Mouse (Mus musculus): ENCODE data around the gene Serp2. TPM values are rescaled to one million over a fixed set of nuclear protein-coding genes. Genes with fewer than 3 reads are reported as not detected.

Gene Serp2
- polyA plus RNA-seq, 1 experiment, result not detected

DNA sequence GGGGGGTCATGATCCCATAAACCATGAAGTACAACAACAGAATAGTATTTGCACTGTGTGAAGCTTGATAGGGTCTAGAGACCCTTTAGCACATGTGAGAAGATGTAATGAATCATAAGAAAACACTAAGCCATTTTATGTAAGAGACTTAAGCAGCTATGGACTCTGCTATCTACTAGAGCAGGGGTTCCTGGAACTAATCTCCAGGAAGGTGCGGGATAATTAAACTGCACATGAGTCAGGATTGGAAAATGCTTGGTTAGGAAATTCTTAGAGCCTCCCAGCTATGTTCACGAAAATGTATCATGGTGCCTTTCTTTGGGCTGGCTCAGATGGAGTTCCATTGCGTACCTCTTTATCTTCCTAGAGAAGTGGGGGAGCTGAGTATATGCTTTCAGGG, 35.4 kb downstream of the Serp2 start:
- Histone ChIP-seq H3K4me3 (ENCODE audit: insufficient read depth, low read depth, low read length) (no peak overlapping the region), H3K4me1 (ENCODE audit: control insufficient read depth, insufficient read depth, low read length) (peaks cover 2% of the 10 kb centered on the region), H3K27ac (ENCODE audit: insufficient read depth, low read depth, low read length) (no peak overlapping the region)
- TF ChIP-seq POLR2A (IDR thresholded peaks at IDR 0.05; ENCODE audit: insufficient read depth, low read depth, low read length), result no peak
- WGBS, result 89% methylated on average over 3 of the region's 3 CpGs

DNA sequence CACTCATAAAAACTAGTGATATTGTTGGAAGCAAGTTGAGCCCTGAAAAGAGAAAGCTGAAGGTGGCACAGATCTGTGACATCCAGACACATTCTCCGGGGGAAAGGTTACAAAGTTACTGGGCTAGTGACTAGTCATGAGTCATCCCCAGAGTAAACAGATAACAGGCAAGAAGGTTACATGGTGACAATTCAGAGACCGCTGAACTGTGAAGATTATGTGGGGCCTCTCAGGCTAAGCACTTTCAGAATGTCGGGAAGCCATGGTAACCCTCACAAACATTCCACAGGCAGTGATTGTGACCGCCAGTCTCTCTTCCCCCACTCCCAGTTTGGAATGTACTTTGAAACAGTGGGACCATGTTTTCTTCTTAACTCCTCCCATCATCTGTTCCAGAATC, 36.1 kb downstream of the Serp2 start:
- Histone ChIP-seq H3K4me3 (ENCODE audit: insufficient read depth, low read depth, low read length) (no peak overlapping the region), H3K27ac (ENCODE audit: insufficient read depth, low read depth, low read length) (no peak overlapping the region), H3K4me1 (ENCODE audit: control insufficient read depth, insufficient read depth, low read length) (peaks cover 2% of the 10 kb centered on the region)
- TF ChIP-seq POLR2A (IDR thresholded peaks at IDR 0.05; ENCODE audit: insufficient read depth, low read depth, low read length), result no peak
- TF ChIP-seq CTCF (IDR thresholded peaks at IDR 0.05; ENCODE audit: insufficient read depth, low read depth, low read length), result no peak
- WGBS, result 53% methylated on average over 4 of the region's 4 CpGs

DNA sequence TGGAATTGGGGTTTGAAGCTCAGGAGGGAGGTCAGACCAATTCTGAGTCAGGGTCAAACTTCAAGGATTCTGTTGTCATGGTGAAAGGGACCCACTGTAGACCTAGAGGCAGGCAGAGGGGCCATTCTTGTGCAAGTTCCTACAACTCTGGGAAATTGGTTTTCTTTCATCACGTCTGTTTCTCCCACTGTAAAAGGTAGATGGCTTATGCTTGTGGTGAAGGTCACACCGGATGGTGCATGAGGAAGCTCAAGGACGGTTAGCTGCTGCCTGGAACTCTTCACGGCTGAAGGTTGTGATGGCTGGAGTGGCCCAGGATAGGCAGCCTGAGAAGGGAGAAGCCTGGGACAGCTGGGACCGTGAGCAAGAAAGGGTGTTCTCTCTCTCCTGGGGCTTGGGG, 38.5 kb downstream of the Serp2 start:
- peaks cover 5% of the 10 kb centered on the region; the same call in 1 of the 2 replicates for H3K4me1 ChIP-seq (ENCODE audit: control insufficient read depth, insufficient read depth, low read length)
- H3K27ac ChIP-seq (ENCODE audit: insufficient read depth, low read depth, low read length), result no peak overlapping the region
- H3K4me3 ChIP-seq (ENCODE audit: insufficient read depth, low read depth, low read length), result no peak overlapping the region
- 92% methylated on average over 5 of the region's 5 CpGs for WGBS
- TF ChIP-seq CTCF (IDR thresholded peaks at IDR 0.05; ENCODE audit: insufficient read depth, low read depth, low read length) (no peak), POLR2A (IDR thresholded peaks at IDR 0.05; ENCODE audit: insufficient read depth, low read depth, low read length) (no peak)

DNA sequence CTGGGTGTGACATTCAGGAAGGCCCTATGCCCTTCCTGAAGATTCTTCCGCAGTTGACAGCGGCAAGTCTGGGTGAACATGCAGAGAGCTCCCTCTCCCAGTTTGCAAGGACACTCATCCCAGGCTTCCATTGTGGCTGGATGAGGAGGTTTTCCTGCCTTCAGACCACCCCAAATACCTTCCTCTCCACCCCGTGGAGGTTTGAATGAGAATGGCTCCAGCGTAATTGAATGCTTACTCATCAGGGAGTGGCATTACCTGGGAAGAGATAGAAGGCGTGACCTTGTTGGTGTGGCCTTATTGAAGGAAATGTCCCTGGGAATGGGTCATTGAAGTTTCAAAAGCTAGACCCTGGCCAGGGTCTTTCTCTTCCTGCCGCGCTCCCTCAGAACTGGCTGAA, 41.1 kb downstream of the Serp2 start:
- H3K4me1 ChIP-seq (ENCODE audit: control insufficient read depth, insufficient read depth, low read length), result peaks cover 5% of the 10 kb centered on the region; the same call in 1 of the 2 replicates
- no peak overlapping the region for H3K4me3 ChIP-seq (ENCODE audit: insufficient read depth, low read depth, low read length)
- H3K27ac ChIP-seq (ENCODE audit: insufficient read depth, low read depth, low read length), result no peak overlapping the region
- no peak for TF ChIP-seq CTCF (IDR thresholded peaks at IDR 0.05; ENCODE audit: insufficient read depth, low read depth, low read length)
- TF ChIP-seq POLR2A (IDR thresholded peaks at IDR 0.05; ENCODE audit: insufficient read depth, low read depth, low read length), result no peak
- 83% methylated on average over 7 of the region's 7 CpGs for WGBS

DNA sequence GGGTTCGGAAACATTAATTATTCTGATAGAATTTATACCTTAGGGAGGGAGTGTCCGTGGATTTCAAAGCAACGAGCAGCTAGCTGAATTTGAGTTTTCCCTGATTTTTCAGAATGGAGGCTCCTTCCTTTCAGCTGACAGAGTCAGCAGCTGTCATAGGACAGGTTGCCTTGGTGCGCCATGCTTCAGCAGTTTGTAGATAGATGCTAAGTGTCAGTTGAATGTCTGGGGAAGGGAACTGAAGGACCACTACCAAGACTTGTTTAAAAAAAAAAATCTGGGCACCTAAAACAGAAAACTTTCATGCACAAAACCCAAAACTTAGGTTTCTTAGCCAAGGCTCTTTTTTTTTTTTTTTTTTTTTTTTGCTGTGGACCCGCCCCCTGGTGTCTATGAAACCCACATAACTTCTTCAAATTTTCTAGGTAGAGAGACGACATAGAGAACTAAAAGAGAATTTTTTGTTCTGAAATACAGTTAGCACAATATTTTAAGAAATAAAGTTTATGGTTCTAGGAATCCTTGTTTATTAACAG, 42.6 kb downstream of the Serp2 start:
- Histone ChIP-seq H3K27ac (ENCODE audit: insufficient read depth, low read depth, low read length) (no peak overlapping the region), H3K4me1 (ENCODE audit: control insufficient read depth, insufficient read depth, low read length) (peaks cover 5% of the 10 kb centered on the region; the same call in 1 of the 2 replicates), H3K4me3 (ENCODE audit: insufficient read depth, low read depth, low read length) (no peak overlapping the region)
- TF ChIP-seq CTCF (IDR thresholded peaks at IDR 0.05; ENCODE audit: insufficient read depth, low read depth, low read length), result no peak
- no peak for TF ChIP-seq POLR2A (IDR thresholded peaks at IDR 0.05; ENCODE audit: insufficient read depth, low read depth, low read length)
- WGBS, result 69% methylated on average over 6 of the region's 6 CpGs

DNA sequence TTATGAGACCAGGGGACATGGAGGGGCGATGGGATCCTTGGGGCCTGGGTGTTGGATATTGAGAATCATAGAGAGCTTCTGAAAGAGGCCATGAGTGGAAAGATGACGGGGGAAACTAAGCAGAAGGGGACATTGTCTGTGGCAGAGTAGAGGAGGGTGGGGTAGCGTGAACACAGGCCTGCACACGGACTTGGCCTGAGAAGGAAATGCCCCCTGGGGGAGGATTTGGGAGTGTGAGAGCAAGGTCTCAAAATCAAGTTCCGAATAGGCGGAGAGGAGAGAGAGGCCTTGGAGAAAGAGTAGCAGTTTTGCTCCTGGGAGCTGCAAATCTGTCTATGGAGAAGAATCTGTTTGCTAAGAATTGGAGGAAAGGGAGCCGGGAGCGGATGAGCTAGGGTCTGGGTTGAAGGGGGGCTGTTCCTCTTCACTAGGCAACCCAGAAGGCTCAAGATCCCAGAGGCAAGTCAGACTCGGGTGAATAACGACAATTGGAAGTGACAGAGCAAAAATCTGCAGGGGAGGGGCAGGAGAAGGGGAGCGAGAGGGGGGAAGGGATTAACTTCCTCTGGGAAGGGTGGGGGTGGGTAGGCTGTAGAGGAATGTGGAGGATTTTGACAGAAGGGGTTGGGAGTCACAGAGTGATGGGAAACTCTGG, 43.2 kb downstream of the Serp2 start:
- TF ChIP-seq POLR2A (IDR thresholded peaks at IDR 0.05; ENCODE audit: insufficient read depth, low read depth, low read length) (no peak), CTCF (IDR thresholded peaks at IDR 0.05; ENCODE audit: insufficient read depth, low read depth, low read length) (no peak)
- Histone ChIP-seq H3K4me1 (ENCODE audit: control insufficient read depth, insufficient read depth, low read length) (peaks cover 5% of the 10 kb centered on the region; the same call in 1 of the 2 replicates), H3K27ac (ENCODE audit: insufficient read depth, low read depth, low read length) (no peak overlapping the region), H3K4me3 (ENCODE audit: insufficient read depth, low read depth, low read length) (no peak overlapping the region)
- 52% methylated on average over 11 of the region's 11 CpGs for WGBS

DNA sequence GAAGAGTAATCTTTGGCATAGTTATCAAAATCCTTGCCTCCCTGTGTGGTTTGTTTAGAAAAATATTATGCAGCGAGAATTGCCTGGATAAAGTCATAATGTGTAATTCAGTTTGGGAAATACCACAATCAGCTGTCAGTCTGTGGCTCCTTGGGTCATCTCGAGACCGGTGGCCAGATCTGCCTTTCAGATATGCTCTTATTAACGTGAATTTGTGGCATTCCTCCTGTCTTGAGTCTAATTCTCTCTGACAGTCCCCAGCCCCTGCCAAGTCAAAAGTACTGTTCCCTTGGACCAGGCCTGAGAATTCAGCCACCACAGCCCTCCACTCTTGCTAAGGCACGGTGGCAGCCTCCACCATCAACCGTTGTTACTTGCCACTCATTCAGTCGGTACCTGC, 44.7 kb downstream of the Serp2 start:
- TF ChIP-seq POLR2A (IDR thresholded peaks at IDR 0.05; ENCODE audit: insufficient read depth, low read depth, low read length) (no peak), CTCF (IDR thresholded peaks at IDR 0.05; ENCODE audit: insufficient read depth, low read depth, low read length) (no peak)
- peaks cover 9% of the 10 kb centered on the region; the same call in 1 of the 2 replicates for H3K4me1 ChIP-seq (ENCODE audit: control insufficient read depth, insufficient read depth, low read length)
- WGBS, result 91% methylated on average over 7 of the region's 7 CpGs
- H3K4me3 ChIP-seq (ENCODE audit: insufficient read depth, low read depth, low read length), result no peak overlapping the region
- no peak overlapping the region for H3K27ac ChIP-seq (ENCODE audit: insufficient read depth, low read depth, low read length)

DNA sequence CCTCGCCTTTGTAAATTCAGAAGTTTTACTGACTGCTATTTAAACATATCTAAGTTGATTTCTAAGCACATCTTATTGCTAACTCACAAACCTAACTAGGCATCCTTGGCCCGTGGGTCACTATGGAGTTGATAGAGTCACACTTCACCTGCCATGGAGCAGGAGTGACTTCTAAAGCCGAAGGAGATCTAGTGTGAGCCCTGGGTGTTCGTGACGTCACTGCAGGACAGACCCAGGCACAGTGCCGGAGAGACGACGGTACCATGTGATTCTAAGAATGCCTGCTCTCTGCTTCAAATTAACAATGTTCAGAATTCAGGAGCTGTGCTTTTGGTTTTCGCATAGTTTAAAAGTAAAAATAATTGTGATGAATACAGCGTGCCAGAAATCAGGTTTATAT, 48.0 kb downstream of the Serp2 start:
- WGBS, result 64% methylated on average over 10 of the region's 10 CpGs
- H3K27ac ChIP-seq (ENCODE audit: insufficient read depth, low read depth, low read length), result no peak overlapping the region
- no peak overlapping the region for H3K4me3 ChIP-seq (ENCODE audit: insufficient read depth, low read depth, low read length)
- TF ChIP-seq CTCF (IDR thresholded peaks at IDR 0.05; ENCODE audit: insufficient read depth, low read depth, low read length) (no peak), POLR2A (IDR thresholded peaks at IDR 0.05; ENCODE audit: insufficient read depth, low read depth, low read length) (no peak)
- peaks cover 14% of the 10 kb centered on the region; the same call in 1 of the 2 replicates for H3K4me1 ChIP-seq (ENCODE audit: control insufficient read depth, insufficient read depth, low read length)

DNA sequence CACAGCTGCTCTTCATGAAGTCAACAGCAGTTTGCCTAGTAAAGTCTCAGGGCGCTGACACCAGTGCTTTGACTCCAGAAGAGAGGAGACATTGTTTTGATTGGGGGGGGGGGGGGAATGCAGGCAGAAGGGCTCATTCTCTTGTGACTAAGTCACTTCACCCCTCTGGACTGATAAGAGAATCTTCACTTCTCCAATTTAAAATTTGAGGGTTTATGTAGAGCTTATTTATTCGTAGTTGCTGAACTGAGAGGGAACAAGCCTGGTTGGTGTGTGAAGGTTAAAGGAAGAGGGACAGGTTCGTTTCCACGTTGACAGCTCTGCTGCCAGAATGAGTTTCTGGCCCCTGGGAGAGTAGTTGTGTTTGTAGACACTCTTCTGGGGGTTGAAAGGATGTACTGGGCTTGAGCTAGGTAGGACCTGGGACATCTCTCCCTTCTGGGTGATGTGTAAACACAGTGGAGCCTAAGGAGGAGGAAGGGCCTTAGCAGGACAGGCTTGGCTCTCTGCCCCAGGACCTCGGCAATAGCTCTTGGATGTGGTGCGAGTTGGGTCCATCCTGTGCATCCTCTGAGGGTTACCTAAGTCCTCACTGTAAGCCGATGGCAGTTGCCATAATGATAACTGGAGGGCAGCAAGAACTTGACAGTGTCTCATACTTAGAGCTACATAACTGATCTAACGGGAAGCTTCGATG, 48.7 kb downstream of the Serp2 start:
- Histone ChIP-seq H3K27ac (ENCODE audit: insufficient read depth, low read depth, low read length) (no peak overlapping the region), H3K4me1 (ENCODE audit: control insufficient read depth, insufficient read depth, low read length) (peaks cover 10% of the 10 kb centered on the region; the same call in 1 of the 2 replicates), H3K4me3 (ENCODE audit: insufficient read depth, low read depth, low read length) (no peak overlapping the region)
- TF ChIP-seq POLR2A (IDR thresholded peaks at IDR 0.05; ENCODE audit: insufficient read depth, low read depth, low read length) (no peak), CTCF (IDR thresholded peaks at IDR 0.05; ENCODE audit: insufficient read depth, low read depth, low read length) (no peak)
- 67% methylated on average over 9 of the region's 9 CpGs for whole genome bisulfite sequencing

All from olfactory bulb, adult 2 months (tissue).